Mouse (Mus musculus) heart, postnatal 10 days (tissue): Measurements from ENCODE around the gene Smarca2. TPM values are rescaled to one million over a fixed set of nuclear protein-coding genes. Genes with fewer than 3 reads are reported as not detected.
A peak's percentile ranks its signal among the peaks of the same experiment; 100 is the strongest.
"Not testable (repeated sequence)": the region's sequence is repeated elsewhere in the genome, so short reads cannot be mapped to it uniquely, and the experiment has no call there.

Source experiments
- DNase-seq, 2 experiments: peaks; one replicate each; pipeline ENCODE4 v3.0.0; 2021
- intact Hi-C: fragments of 180-260 bp; cut with DNase I; formaldehyde crosslinking; loops from one replicate; pipeline ENCODE4 v1.15.1; 2025
- total RNA-seq, 2 experiments: library from RNA; stranded (reverse); gene quantifications; 2 replicates each; pipeline ENCODE4 v1.2.3; 2021

Gene Smarca2
- total RNA-seq, 2 experiments from 2014 or later, result 69.6 to 70.0 TPM

DNA sequence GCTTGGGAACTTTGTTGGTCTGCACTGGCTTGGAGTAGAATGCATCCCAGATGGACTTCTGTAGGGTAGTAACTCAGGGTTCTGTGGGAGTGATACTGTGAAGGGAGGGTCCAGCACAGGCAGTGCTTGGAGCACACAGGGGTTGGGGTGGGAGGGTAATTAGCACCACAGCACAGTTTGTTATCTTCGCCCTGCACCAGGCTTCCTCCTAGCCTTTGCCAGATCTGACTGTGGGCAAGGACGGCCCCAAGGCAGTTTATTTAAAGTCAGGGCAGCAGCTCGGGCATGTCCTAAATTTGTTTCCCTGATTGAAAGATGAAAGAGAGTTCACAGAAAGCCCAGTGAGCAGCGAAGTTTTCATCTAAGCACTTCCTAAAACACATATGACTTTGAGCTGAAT lies 8.1 kb downstream of the Smarca2 start:
- intact Hi-C loops, result no loop called here
- DNase-seq, result peak in 1 of 2 experiments; percentile 15

DNA sequence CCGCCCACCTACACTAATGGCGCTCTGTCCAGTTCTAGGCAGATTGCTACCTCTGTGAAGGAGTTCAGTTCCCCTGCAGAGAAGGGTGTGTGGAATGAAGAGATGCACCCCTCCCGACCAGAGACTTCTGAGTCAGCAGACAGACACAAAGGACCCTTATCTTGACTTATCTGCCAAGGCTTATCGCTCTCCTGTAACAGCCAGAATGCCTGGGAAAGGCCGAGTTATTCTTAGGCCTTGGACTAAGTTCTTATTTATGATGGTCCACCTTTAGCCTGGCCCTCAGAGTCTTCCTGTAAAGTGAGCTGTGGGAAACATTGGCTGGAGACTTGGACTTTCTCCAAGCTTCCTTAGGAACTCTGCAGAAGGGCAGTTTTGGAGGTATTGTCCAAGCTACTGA lies 8.8 kb downstream of the Smarca2 start:
- intact Hi-C loops, result no loop called here
- DNase-seq, result peak; percentile 28 to 44

DNA sequence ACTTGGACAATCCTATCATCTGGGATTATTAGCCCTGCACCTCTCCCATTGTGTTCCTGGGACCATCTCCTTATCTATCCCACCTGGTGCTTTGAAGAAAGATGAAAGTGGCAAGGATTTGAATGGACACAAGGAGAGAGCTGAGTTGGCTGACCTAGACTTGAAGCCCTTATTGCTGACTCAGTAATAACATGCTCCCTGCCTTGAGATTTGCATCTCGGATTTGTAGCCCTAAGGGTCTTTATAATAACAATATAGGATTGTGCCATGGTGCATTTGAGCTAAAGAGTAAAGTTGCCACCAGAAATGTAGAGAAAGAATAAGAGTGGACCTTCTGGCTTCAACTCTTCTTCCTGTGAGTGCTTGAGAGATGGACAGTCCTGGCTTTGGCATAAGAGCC lies 11.4 kb downstream of the Smarca2 start:
- intact Hi-C loops, result no loop called here

DNA sequence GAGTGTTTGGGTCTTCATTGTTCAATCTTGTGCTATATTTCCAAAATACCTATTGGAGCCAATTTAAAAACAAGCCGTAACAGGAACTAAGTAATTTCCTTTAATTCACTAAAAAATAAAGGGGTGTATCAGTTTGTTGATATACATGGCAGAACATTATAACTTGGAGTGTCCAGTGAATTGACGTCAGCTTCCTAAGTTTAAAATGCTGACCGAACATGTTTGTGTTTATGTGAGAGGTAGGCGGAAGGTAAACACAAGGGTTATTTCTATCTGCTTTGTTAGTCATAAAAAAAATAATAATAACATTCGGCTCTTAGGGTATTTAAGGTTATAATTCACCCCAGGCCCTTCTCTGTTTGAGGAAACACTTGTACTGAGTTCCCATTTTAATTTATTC lies 12.4 kb downstream of the Smarca2 start:
- intact Hi-C loops, result no loop called here
- no peak for DNase-seq

More for the DNA sequence above, 11.4 kb downstream of the Smarca2 start:
- no peak for DNase-seq

DNA sequence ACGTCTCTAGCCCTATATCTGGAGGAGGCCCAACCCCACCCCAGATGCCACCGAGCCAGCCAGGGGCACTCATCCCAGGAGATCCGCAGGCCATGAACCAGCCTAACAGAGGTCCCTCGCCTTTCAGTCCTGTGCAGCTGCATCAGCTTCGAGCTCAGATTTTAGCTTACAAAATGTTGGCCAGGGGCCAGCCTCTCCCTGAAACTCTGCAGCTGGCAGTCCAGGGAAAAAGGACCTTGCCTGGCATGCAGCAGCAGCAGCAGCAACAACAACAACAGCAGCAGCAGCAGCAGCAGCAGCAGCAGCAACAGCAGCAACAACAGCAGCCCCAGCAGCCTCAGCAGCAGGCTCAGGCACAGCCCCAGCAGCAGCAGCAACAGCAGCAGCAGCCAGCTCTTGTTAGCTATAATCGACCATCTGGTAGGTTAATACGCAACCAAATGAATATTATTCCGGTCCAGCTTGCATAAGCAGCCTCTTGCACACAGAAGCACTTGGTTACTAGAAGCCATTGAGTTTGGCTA lies 25.9 kb downstream of the Smarca2 start:
- DNase-seq, result peak; percentile 39 to 57
- intact Hi-C loops, result no loop called here

DNA sequence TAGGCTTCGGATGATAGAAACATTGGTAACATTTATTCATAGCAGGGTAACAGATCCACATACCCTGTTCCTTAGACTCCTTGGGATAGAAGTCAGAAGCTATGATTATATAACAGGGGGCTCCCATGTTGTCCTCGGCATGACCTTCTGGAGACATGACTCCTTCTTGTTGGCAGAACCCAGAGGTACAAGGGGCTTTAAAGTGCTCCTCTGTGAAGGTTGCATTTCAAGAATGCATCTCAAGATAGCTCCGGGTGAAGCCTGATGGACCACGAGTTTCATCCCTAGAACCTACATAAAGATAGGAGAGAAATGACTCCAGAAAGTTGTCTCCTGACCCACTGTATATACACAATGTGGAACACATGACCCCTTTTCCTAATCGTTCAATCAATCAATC lies 27.4 kb downstream of the Smarca2 start:
- intact Hi-C loops, result no loop called here
- no peak for DNase-seq

DNA sequence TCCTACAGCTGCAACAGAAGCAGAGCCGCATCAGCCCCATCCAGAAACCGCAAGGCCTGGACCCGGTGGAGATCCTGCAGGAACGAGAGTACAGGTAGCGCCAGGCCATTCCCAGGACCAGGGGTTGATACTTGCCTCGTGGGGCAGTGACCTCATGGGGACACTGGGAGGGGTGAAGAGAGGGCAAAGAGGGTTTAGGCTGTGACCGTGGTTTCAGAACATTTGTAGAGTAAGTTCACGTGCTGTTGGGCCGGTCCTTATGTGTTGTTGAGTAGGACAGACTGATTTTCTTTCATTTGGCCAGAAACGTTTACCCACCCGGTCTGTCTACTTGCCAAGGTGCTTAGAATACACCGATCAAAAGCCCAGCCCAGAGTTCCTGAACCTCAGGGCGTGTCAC lies 35.7 kb downstream of the Smarca2 start:
- no peak for DNase-seq
- intact Hi-C loops, result no loop called here

DNA sequence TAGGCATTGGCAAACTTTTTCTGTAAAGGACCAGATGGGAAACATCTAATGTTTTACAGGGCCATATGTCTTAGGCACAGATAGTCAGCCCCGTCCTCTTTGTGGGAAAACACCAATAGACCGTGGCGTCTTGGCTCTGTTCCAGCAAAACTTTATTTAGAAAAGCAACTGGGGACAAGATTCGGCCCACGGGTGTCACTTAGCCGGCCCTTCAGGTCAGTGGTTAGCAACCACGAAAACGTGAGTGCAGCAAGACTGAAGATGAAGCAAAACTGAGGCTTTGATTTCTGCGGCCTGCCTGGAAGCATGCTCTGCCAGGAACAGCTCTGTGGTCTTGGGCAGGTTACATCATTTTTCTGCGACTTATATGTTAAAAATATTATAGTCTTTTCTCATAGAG lies 36.4 kb downstream of the Smarca2 start:
- DNase-seq, result no peak
- intact Hi-C loops, result no loop called here

DNA sequence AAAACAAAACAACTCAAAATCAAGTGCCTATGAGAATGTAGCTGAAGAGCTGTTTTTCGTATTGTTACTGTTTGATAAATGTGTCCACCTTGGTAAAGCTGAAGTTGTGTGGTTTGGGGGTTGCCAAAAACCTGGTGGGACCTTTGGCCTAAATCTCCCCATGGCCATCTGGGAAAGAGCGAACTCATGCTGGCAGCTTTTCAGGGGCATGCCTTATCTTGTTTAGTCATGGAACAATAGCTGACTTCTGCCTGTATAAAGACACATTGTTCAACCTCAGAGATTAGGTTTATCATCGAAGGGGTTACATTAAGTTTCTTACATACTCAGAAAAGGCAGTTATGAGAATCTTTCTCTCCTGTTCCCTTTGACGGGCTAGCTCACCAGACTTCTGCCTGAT lies 38.2 kb downstream of the Smarca2 start:
- peak; percentile 42 to 54 for DNase-seq
- intact Hi-C loops, result no loop called here

DNA sequence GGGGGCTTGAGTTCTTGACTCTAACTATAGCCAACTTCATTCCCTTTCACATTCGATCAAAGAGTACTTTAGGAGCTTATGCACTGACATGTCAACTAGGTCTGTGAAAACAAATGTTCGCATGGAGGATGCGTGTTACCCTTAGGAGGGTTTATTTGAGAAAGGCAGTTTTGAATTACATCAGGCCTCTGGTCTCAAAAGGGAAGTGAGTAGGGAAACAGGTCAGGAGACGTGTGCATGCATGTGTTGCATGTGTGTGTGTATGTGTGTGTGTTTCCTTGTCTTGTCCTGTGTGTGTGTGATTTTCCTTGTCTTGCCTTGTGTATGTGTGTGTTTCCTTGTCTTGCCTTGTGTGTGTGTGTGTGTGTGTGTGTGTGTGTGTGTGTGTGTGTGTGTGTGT lies 39.1 kb downstream of the Smarca2 start:
- DNase-seq, result no peak
- intact Hi-C loops, result no loop called here

DNA sequence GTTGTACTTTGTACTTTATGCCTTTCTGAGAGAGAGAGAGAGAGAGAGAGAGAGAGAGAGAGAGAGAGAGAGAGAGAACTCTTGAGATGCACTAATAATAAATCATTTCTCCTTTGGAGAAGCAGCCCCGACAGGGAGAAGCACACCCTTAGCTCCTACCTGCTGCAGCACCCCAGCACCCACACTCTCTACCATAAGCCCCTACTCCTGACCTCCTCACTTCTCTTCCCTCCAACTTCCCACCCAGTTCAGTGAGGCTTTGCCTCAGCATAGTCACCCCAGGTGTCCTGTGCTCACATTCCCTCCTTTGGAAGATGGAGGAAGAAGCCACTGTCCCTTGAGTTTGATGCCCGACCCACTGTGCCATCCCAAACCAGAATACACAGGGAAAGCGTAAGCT lies 40.2 kb downstream of the Smarca2 start:
- no peak for DNase-seq
- intact Hi-C loops, result no loop called here

DNA sequence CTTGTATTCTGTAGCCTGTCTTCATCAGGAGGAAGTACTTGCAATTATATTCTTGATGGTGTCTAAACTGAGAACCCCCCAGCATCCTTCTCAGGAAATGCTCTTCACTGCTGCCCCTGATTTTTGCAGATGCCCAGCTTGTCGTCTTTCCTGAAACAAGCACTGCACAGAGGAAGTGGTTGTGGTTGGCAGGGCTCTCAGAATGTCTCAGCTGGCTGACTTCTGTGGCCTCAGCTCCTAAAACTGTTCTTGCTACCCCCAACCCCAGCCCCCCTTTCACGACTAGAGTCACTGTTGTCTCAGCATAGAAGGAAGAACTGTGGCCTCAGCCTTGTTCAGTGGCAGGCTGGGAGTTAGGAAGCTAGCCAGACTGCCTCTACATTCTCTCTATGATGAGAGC lies 41.3 kb downstream of the Smarca2 start:
- intact Hi-C loops, result no loop called here
- peak; percentile 5 to 15 for DNase-seq

DNA sequence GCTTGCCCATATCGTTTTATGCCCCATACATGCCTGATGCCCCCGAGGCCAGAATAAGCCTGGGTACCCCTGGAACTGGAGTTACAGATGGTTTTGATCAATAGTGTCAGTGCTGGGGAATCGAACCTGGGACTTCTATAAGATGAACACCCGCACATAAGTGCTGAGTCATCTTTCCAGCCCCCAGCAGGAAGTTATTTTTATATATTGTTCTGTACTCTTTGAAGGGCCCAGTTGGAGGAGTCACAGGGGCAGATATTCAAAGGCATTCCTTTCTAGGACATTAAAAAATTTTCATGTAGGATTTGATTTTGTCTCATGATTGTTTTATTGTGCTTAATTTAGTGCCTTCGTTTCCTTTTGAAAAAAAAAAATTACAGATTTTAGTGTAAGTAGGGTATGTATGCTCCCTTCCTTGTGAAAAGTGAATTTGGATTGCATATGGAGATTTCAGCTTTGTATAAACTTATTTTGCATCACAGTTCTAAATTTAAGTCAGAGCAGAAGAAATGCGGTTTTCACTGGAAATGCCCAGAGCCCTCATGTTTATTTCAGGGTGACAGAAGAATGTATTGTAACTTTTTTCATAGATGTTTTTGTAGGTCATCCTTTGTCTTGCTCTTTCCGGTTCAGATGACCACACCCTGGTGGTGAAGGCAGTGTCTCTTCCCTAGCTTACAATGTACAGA lies 45.9 kb downstream of the Smarca2 start:
- DNase-seq, result no peak
- intact Hi-C loops, result no loop called here

DNA sequence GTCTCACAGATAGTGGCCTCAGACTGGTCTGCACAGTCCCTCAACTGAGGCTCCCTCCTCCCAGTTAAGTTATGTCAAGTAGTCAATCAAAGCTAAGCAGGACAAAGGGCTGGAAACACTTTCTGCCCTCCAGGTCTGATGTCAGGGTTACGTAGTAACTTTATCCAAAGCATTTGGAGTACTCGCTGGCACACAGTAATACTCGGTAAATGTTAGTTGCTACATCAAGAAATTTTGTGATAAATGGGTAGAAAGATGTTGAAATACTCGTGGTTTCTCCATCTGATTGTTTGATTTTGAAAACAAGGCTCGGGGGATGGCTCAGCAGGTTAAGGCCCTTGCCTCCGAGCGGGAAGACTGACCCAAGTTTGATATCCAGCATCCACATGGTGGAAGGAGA lies 53.5 kb downstream of the Smarca2 start:
- intact Hi-C loops, result no loop called here
- no peak for DNase-seq

DNA sequence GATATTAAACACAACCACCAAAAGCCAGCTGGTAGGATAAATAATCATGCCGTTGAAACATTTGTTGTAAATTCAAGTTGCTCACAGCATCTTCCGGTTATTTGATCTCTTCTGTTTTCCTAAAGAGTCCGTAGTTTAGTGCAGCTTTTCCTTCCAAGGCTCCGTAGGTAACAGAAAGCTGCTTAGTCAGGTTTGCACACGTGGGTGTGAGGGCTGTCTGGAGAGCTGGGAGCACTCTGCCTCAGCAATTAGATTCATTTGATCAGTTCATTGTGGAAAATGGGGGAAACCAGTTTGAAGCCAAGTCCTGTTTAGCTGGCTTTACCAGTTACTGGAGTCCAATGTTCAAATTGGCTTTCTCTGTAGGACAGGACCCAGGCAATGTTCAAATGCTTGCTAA lies 55.1 kb downstream of the Smarca2 start:
- intact Hi-C loops, result no loop called here

DNA sequence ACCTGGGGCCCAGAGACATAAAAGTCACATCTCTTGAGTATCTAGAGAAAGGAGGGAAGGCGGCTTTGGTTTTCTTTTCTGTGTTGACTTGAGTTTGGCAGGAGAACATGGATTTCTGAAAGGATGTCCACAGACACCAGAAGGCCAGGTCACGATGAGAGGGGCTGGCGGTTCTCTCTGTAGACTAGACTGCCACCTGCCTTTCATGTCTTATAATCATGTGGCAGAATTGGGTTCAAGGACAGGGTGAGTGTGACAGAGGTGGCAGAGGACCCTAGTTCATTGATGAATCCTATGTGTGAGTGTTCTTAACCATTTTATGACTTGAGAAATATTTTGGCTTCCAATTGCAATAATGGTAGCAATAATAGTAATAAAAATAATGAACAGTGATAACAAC lies 56.3 kb downstream of the Smarca2 start:
- intact Hi-C loops, result no loop called here
- DNase-seq, result no peak

More for the DNA sequence above, 55.1 kb downstream of the Smarca2 start:
- DNase-seq, result no peak

DNA sequence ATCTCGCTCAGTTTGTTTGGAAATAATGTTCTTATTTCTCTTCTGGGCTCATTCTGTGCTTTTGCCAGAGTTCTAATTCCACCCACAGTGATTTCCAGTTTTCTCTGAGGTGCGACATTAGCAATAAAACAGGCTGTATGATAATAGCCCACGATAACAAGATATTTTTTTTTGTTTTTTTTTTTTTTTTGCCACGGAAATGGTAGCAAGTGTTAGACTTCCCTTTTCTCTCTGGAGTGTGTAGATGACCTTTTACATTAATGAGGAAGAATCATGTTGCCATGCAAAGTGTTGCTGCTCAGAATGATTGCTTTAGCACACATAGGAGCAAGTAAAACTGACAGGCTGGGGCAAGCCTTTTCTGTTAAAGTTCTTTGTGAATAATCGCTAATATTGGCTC lies 61.5 kb downstream of the Smarca2 start:
- intact Hi-C loops, result no loop called here
- no peak for DNase-seq

DNA sequence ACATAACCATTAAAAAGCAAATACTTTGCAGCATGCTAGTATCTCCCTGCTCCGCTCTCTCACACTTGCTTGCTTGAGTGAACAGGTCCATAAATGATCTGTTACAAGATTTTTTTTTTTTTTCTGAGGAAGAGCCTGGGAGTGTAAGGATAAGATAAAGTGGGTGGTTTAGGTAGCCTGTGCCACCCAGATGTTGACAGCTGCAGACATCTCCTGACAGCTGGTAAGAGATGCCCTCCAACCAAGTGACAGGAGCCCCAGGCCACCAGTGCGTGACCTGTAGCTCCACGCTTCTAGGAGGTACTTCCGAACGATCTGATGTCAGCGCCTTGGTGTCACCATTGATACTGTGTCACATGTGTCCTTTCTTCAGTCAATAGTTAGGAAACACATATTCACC lies 65.2 kb downstream of the Smarca2 start:
- no peak for DNase-seq

DNA sequence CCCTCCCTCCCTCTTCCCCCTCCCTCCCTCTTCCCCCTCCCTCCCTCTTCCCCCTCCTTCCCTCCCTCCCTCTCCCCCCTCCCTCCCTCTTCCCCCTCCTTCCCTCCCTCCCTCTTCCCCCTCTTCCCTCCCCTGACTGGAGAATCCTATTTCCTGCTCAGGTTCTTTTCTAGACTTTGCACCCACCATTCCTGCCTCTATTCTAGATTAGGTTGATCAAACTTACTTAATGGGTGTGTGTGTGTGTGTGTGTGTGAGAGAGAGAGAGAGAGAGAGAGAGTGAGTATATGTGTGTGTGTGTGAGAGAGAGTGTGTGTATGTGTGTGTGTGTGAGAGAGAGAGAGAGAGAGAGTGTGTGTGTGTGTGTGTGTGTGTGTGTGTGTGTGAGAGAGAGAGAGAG lies 66.6 kb downstream of the Smarca2 start:
- intact Hi-C loops, DNase-seq: not testable (repeated sequence)

More for the DNA sequence above, 65.2 kb downstream of the Smarca2 start:
- intact Hi-C loops, result no loop called here

DNA sequence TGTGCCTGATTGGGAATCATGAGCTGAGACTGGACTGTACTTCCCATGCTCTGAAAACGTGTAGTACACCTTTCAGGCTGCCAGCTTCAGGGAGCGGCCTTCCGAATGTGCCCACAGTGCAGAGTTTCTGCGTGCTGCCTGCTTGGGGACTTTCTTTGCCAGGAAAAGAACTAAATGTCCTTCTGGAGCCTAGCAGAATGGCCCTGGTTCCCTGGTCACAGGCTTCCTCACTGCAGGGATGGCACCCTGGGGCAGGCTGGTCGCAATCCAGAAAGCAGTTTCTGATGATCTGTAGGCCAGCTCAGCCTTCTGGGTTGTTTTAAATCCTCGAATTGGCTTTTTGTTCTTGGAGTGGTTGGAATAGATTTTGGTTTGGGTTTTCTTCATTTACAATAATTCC lies 71.1 kb downstream of the Smarca2 start:
- no peak for DNase-seq
- intact Hi-C loops, result no loop called here

DNA sequence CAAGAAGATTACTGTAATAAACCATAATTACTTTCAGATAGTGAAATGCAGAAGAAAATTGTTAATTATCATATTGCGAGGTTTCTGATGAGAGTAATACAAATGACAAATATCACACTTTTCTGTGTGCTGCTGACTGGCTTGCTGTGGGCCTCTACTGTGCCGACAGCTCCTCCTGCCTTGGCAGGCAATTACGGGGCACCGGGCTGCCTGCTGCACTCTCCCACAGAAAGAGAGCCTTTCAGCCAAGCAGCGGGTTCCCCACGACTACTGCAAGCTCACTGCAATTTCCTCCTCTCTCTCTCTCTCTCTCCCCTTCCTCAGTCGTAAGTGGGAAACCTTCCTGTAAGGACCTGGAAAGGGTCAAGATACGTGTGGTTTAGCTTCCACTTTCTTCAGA lies 73.7 kb downstream of the Smarca2 start:
- intact Hi-C loops, result no loop called here
- DNase-seq, result no peak

DNA sequence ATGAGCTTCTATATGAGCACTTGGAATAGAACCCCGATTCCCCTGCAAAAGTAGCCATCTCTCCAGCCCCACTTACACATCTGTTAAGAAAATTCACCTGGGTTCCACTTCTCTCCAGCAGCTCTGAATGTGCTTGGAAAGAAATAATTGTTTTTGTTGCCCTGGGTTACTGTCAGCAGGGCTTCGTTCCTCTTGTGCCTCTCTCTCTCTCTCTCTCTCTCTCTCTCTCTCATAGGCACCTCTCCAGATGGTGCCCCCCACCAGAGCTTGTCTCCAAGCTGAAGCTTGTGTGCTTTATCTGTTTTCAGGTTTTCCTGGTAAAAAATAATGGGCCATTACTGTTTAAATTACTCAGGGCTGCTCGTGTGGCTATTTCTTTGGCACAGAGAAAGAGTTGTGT lies 74.8 kb downstream of the Smarca2 start:
- DNase-seq, result no peak
- intact Hi-C loops, result no loop called here

DNA sequence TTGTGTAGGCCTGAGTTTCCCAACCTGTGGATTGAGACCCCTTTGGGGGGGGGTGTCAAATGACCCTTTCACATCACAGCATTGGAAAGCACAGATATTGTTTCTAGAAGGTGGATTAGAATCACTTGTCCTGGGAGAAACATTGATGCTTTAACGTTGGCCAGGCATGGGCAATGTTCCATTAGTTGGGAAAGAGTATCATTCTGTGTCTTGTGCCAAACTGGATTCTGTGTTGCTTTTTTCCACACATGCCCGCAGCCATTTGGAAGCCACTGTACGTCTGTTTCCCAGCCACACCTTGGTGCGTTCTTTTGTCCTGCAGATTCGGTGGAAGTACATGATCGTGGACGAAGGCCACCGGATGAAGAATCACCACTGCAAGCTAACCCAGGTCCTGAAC lies 76.7 kb downstream of the Smarca2 start:
- intact Hi-C loops, result no loop called here
- DNase-seq, result no peak
